Mouse (Mus musculus) liver, adult 2 months (tissue): ENCODE measurements around the gene Gm37240. TPM values are rescaled to one million over a fixed set of nuclear protein-coding genes. Genes with fewer than 3 reads are reported as not detected.

Experiments
- DNase-seq: peaks from one replicate; pipeline ENCODE4 v3.0.0-alpha.2; 2011; ENCODE audit warnings: low read depth, low spot score; ENCODE audit errors: extremely low read depth
- H3K27ac ChIP-seq: fragments of 200-500 bp; replicated peaks from 2 replicates; pipeline ENCODE4 v1.5.1; 2012; ENCODE audit warnings: low read depth, mild to moderate bottlenecking, control low read depth, inconsistent platforms, low read length; ENCODE audit not compliant: insufficient read depth
- H3K27me3 ChIP-seq: fragments of 200-500 bp; 2 replicates; pipeline ENCODE4 v1.6.1; 2012; ENCODE audit warnings: mild to moderate bottlenecking, moderate library complexity, low read length, inconsistent platforms; ENCODE audit not compliant: control insufficient read depth, insufficient read depth
- H3K36me3 ChIP-seq: fragments of 200-500 bp; 2 replicates; pipeline ENCODE4 v1.6.1; 2012; ENCODE audit warnings: low read length, inconsistent platforms; ENCODE audit not compliant: control insufficient read depth, insufficient read depth
- H3K4me1 ChIP-seq: fragments of 200-500 bp; 2 replicates; pipeline ENCODE4 v1.6.1; 2011; ENCODE audit warnings: low read length; ENCODE audit not compliant: control insufficient read depth, insufficient read depth
- H3K4me3 ChIP-seq: fragments of 200-500 bp; 2 replicates; pipeline ENCODE4 v1.5.1; 2011; ENCODE audit warnings: low read depth, mild to moderate bottlenecking, control low read depth, low read length, moderate library complexity; ENCODE audit not compliant: insufficient read depth
- H3K79me2 ChIP-seq: fragments of 200-500 bp; 2 replicates; pipeline ENCODE4 v1.6.1; 2012; ENCODE audit warnings: inconsistent platforms, mild to moderate bottlenecking, low read length, moderate library complexity; ENCODE audit not compliant: control insufficient read depth, insufficient read depth
- H3K9ac ChIP-seq: fragments of 200-500 bp; 2 replicates; pipeline ENCODE4 v1.6.1; 2012; ENCODE audit warnings: low read depth, mild to moderate bottlenecking, control low read depth, inconsistent platforms, low read length
- CTCF ChIP-seq: fragments of 200-500 bp; IDR thresholded peaks from 2 replicates; pipeline ENCODE4 v1.5.1; 2011; ENCODE audit warnings: low read depth, low read length, control low read depth
- POLR2A ChIP-seq: fragments of 200-500 bp; IDR thresholded peaks from 2 replicates; pipeline ENCODE4 v1.6.1; 2011; ENCODE audit warnings: low read length, control low read depth; ENCODE audit not compliant: insufficient read depth; ENCODE audit errors: extremely low read depth
- WGBS: fragments of 180-500 bp; shearing (Covaris S2); methylation state at CpG from one replicate; pipeline ENCODE4 v1.1.7; 2018; 5-methylcytosine and 5-hydroxymethylcytosine counted together
- polyA plus RNA-seq: library from polyadenylated mRNA; depleted of rRNA; stranded (reverse); fragments of >200 nt; gene quantifications from 2 replicates; pipeline ENCODE4 v1.2.3, GENCODE M21; 2012
- total RNA-seq: library from RNA; depleted of rRNA; stranded (reverse); fragments of >200 nt; gene quantifications from 2 replicates; pipeline ENCODE4 v1.2.3, GENCODE M21; 2014

Gm37240 gene
- total and polyA plus RNA-seq, 2 experiments, result 2.2 to 6.9 TPM

DNA sequence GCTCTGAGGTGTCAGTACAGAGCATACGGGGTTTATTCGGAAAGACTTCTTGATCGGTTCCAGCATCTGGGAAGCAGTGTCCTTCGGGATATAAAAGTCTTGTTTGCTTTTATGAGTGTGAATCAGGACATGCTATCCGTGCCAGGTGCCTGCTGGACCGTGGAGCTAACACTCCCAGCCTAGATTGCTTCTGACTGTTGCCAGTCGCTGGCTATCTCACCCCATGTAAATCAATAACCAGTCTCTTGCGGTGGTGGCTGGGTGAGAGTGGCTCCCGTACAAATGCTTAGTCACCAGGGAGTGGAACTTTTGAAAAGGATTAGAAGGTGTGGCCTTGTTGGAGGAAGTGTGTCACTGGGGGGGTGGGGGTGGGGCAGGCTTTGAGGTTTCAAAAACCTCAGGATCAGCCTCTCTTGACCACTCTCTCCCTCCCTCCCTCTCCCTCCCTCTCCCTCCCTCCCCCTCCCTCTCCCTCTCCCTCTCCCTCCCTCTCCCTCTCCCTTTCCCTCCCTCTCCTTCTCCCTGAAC, 1277.1 kb downstream of the Gm37240 start:
- Histone ChIP-seq H3K36me3 (no peaks in the 10 kb centered on the region), H3K79me2 (no peaks in the 10 kb centered on the region), H3K4me1 (no peaks in the 10 kb centered on the region), H3K27me3 (no peaks in the 10 kb centered on the region), H3K9ac (no peak overlapping the region), H3K4me3 (no peak overlapping the region), H3K27ac (0 out of 2 replicates have a peak overlapping the region, but pooled peaks have one; percentile 12)
- TF ChIP-seq POLR2A, result no peak
- TF ChIP-seq CTCF, result no peak
- DNase-seq, result peak; percentile 93
- WGBS, result 21% methylated on average over 9 of the region's 9 CpGs

DNA sequence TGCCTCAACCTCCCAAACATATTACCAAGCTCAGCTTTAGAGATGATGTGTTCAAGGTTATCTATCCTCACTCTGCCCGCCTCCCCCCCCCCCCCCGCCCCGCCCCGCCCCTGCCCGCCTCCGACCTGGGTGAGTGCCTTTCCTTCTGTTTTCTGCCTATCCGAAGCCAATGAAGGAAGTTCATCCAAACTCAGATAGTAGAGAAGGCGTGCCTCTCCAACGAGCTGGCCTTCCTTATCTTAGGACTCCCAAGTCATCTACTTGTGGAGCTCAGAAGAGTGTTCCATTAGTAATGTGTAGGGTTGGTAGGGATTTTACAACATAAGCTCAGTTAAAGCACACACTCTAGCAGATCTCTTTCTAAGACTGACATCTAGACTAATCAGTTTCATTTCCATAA, 1284.1 kb downstream of the Gm37240 start:
- Histone ChIP-seq H3K27ac (no peak overlapping the region), H3K36me3 (no peaks in the 10 kb centered on the region), H3K27me3 (no peaks in the 10 kb centered on the region), H3K4me3 (no peak overlapping the region), H3K9ac (no peak overlapping the region), H3K79me2 (no peaks in the 10 kb centered on the region), H3K4me1 (no peaks in the 10 kb centered on the region)
- 72% methylated on average over 7 of the region's 9 CpGs for WGBS
- DNase-seq, result no peak
- TF ChIP-seq POLR2A (no peak), CTCF (no peak)

GRCm38 (mm10) chr3:84602759-84603158, 1284.6 kb downstream of the Gm37240 start:
- no peaks in the 10 kb centered on the region for H3K27me3 ChIP-seq
- peak; percentile 13 for DNase-seq
- 60% methylated on average over 2 of the region's 2 CpGs for WGBS
- H3K36me3 ChIP-seq, result no peaks in the 10 kb centered on the region
- H3K4me1 ChIP-seq, result no peaks in the 10 kb centered on the region
- TF ChIP-seq CTCF (no peak), POLR2A (no peak)
- no peak overlapping the region for H3K9ac ChIP-seq
- H3K79me2 ChIP-seq, result no peaks in the 10 kb centered on the region
- no peak overlapping the region for H3K27ac ChIP-seq
- no peak overlapping the region for H3K4me3 ChIP-seq

DNA sequence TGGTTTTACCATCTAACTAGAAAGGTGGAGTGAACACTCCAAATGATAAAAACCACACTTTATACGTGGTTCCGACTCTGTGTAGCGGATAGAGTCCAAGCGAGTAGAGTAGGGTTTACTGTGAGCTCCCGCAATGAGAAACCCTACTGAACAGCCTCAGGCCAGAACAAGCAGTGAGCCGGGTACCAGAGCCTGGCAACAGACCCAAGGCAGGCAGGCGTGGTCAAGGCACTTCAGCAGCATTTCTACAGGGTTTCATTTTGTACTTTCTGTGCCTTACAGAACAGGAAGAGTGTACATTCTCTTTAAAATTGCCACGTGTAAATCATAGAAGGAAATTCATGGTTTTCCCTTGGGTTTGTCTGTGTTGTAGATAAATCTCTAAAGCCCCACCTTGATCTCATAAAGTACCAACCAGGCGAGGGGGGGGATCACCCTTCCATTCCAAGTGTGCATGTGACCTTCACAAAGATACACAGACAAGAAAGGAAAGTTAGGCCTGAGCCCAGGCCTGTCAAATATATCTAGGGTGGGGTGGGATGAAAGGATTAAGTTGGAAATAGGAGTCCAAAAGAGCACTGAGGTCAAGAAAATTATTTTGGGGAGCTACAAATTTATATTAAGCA, 1285.3 kb downstream of the Gm37240 start:
- WGBS, result 88% methylated on average over 9 of the region's 9 CpGs
- H3K36me3 ChIP-seq, result no peaks in the 10 kb centered on the region
- H3K4me3 ChIP-seq, result no peak overlapping the region
- no peak for DNase-seq
- H3K4me1 ChIP-seq, result no peaks in the 10 kb centered on the region
- TF ChIP-seq POLR2A (no peak), CTCF (no peak)
- H3K9ac ChIP-seq, result no peak overlapping the region
- H3K79me2 ChIP-seq, result no peaks in the 10 kb centered on the region
- no peak overlapping the region for H3K27ac ChIP-seq
- H3K27me3 ChIP-seq, result no peaks in the 10 kb centered on the region

DNA sequence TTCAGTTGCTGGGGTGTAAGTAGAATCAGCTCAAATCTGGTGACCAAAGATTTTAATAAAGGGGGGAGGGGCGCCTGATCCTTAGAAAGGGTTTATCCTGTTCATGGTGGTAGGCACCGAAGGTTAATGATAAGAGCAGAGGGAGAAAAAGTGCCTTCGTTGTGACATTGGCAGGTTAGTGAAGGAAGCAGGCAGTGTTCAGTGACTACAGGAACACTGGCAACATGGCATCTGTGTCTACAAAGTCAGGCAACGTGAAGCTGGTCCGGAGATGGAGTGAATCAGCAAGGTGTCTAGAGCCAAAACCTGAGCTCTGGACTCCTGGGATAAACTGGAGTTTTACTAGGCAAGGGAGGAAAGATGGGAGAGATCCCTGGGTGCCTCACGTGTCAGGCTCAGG, 1288.6 kb downstream of the Gm37240 start:
- WGBS, result 81% methylated on average over 6 of the region's 6 CpGs
- DNase-seq, result no peak
- Histone ChIP-seq H3K9ac (no peak overlapping the region), H3K4me1 (peaks cover 3% of the 10 kb centered on the region; the same call in 1 of the 2 replicates), H3K27me3 (no peaks in the 10 kb centered on the region; the same call in 1 of the 2 replicates), H3K4me3 (no peak overlapping the region), H3K36me3 (no peaks in the 10 kb centered on the region), H3K27ac (no peak overlapping the region), H3K79me2 (no peaks in the 10 kb centered on the region)
- TF ChIP-seq POLR2A, result no peak
- TF ChIP-seq CTCF, result no peak
